Mouse (Mus musculus) adrenal gland, adult 8-10 months (tissue): ENCODE measurements around the gene Iqgap1. TPM values are rescaled to one million over a fixed set of nuclear protein-coding genes. Genes with fewer than 3 reads are reported as not detected.

Source experiments
- DNase-seq: peaks from one replicate; pipeline ENCODE4 v3.0.0; 2022
- total RNA-seq, 4 experiments: library from RNA; stranded (reverse); gene quantifications; 2 replicates each; pipeline ENCODE4 v1.2.4; 2022

Iqgap1 gene
- total RNA-seq, 4 experiments from 2014 or later, result 82.6 to 138 (median 109) TPM

GRCm38 (mm10) chr7:80710333-80710732 is 115.4 kb downstream of the Iqgap1 start:
- DNase-seq, result no peak

- no peak for DNase-seq
Measured at GRCm38 (mm10) chr7:80704066-80704465, 121.7 kb downstream of the Iqgap1 start.

- DNase-seq, result no peak
Measured at GRCm38 (mm10) chr7:80702510-80702909, 123.3 kb downstream of the Iqgap1 start.

- DNase-seq, result no peak
Measured at GRCm38 (mm10) chr7:80699709-80700108, 126.1 kb downstream of the Iqgap1 start.

- DNase-seq, result no peak
Measured at GRCm38 (mm10) chr7:80698940-80699339, 126.8 kb downstream of the Iqgap1 start.

GRCm38 (mm10) chr7:80697859-80698258 is 127.9 kb downstream of the Iqgap1 start:
- DNase-seq, result no peak

GRCm38 (mm10) chr7:80696903-80697302 is 128.9 kb downstream of the Iqgap1 start:
- no peak for DNase-seq

GRCm38 (mm10) chr7:80696334-80696733 is 129.4 kb downstream of the Iqgap1 start:
- no peak for DNase-seq

GRCm38 (mm10) chr7:80692472-80692871 is 133.3 kb downstream of the Iqgap1 start:
- no peak for DNase-seq

GRCm38 (mm10) chr7:80691131-80691530 is 134.6 kb downstream of the Iqgap1 start:
- DNase-seq, result no peak

GRCm38 (mm10) chr7:80689221-80689591 is 136.6 kb downstream of the Iqgap1 start:
- DNase-seq, result peak; percentile 66

GRCm38 (mm10) chr7:80688556-80689220 is 137.1 kb downstream of the Iqgap1 start, which contains the start of gene Crtc3:
Crtc3 (minus strand) TSS chr7:80688877.
- peak; percentile 52 for DNase-seq

- peak; percentile 50 for DNase-seq
Measured at GRCm38 (mm10) chr7:80687721-80688555, 137.8 kb downstream of the Iqgap1 start.

GRCm38 (mm10) chr7:80685639-80686038 is 140.1 kb downstream of the Iqgap1 start:
- DNase-seq, result no peak

GRCm38 (mm10) chr7:80682630-80683029 is 143.1 kb downstream of the Iqgap1 start:
- no peak for DNase-seq

GRCm38 (mm10) chr7:80680218-80680847 is 145.4 kb downstream of the Iqgap1 start:
- DNase-seq, result no peak

- DNase-seq, result no peak
Measured at GRCm38 (mm10) chr7:80672323-80672722, 153.5 kb downstream of the Iqgap1 start.

GRCm38 (mm10) chr7:80670889-80671288 is 154.9 kb downstream of the Iqgap1 start:
- DNase-seq, result no peak

- no peak for DNase-seq
Measured at GRCm38 (mm10) chr7:80667190-80667589, 158.6 kb downstream of the Iqgap1 start.

GRCm38 (mm10) chr7:80666198-80666915 is 159.4 kb downstream of the Iqgap1 start:
- DNase-seq, result no peak
